Mouse (Mus musculus) neural tube, embryonic 11.5 days (tissue): ENCODE measurements at regions not wholly inside any gene's neighbourhood (a gene's known extent, or its start where the extent isn't known, plus 50 kb on each side); places are given as distances from the start of the nearest gene placed in this dataset.

Experiments
- ATAC-seq: fragments of 200-750 bp; cut with Nextera tagmentation; 2 replicates; pipeline ENCODE4 v1.8.0; 2017; ENCODE audit warnings: moderate number of reproducible peaks, mild to moderate bottlenecking, moderate TSS enrichment, moderate library complexity; ENCODE audit not compliant: insufficient read depth, low FRiP score, low TSS enrichment
- DNase-seq: peaks from one replicate; pipeline ENCODE4 v3.0.0-alpha.2; 2015; ENCODE audit warnings: low spot score
- H3K27ac ChIP-seq: fragments of 300-500 bp; sonication (generic); 2 replicates; pipeline ENCODE4 v1.5.1; 2014; ENCODE audit warnings: low read depth, mild to moderate bottlenecking, low read length
- H3K27me3 ChIP-seq: fragments of 300-500 bp; sonication (generic); 2 replicates; pipeline ENCODE4 v1.6.1; 2014; ENCODE audit warnings: mild to moderate bottlenecking, low read length, mixed read lengths; ENCODE audit not compliant: control insufficient read depth, insufficient read depth
- H3K36me3 ChIP-seq: fragments of 300-500 bp; sonication (generic); 2 replicates; pipeline ENCODE4 v1.6.1; 2014; ENCODE audit warnings: mild to moderate bottlenecking, low read length, moderate library complexity, mixed read lengths; ENCODE audit not compliant: control insufficient read depth, insufficient read depth
- H3K4me1 ChIP-seq: fragments of 300-500 bp; sonication (generic); 2 replicates; pipeline ENCODE4 v1.6.1; 2014; ENCODE audit warnings: low read length, mixed read lengths; ENCODE audit not compliant: control insufficient read depth, insufficient read depth
- H3K4me2 ChIP-seq: fragments of 300-500 bp; sonication (generic); 2 replicates; pipeline ENCODE4 v1.6.1; 2014; ENCODE audit warnings: low read depth, mild to moderate bottlenecking, moderate library complexity
- H3K4me3 ChIP-seq: fragments of 300-500 bp; sonication (generic); 2 replicates; pipeline ENCODE4 v1.5.1; 2014; ENCODE audit warnings: low read depth, low read length
- H3K9ac ChIP-seq: fragments of 300-500 bp; sonication (generic); 2 replicates; pipeline ENCODE4 v1.6.1; 2014; ENCODE audit warnings: mild to moderate bottlenecking, low read length
- H3K9me3 ChIP-seq: fragments of 300-500 bp; sonication (generic); 2 replicates; pipeline ENCODE4 v1.6.1; 2016; ENCODE audit warnings: low read length; ENCODE audit not compliant: control insufficient read depth
- WGBS: fragments of 180-500 bp; shearing (Covaris S2); extraction: QIAGEN DNeasy Blood & Tissue Kit; methylation state at CpG from one replicate; pipeline ENCODE4 v1.1.7; 2014; 5-methylcytosine and 5-hydroxymethylcytosine counted together

DNA sequence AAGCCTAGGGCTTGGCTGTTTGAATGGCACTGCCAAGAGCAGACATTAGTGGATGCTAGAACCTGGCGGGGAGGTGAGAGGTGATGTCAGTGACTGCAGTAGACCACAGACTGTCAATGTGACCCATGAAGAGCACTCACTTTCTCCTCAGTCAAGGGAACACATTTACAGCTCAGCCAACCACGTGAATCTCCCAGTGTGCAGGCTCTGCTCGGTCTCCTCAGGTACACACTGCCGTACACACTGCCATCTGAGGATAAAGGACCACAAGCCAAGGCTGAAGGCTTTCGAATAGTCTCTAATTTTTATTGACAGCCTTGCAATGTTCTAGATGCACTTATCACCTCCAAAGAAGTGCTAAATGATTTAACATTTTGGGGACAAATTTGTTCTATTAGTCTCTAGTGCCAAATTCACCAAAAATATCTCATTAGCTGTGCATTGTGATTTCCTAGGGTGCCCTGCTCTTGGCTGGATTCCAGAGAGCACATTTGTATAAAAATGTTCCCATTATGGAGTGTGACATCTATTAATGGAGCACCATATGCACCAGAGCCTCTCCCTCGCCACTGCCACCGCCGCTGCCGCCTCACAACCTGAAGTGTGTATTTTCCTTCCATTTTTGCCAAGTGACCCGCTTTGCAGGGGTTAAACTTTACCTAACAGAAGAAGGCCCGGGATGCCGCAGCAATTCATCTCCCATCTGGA is 168.7 kb downstream of the Zfp326 start:
- DNase-seq (no peak), ATAC-seq (no peak)
- WGBS, result 82% methylated on average over 12 of the region's 12 CpGs
- no peak overlapping the region for H3K4me2 ChIP-seq
- no peak overlapping the region for H3K9ac ChIP-seq
- no peak overlapping the region for H3K27ac ChIP-seq
- no peaks in the 10 kb centered on the region for H3K36me3 ChIP-seq
- no peak overlapping the region for H3K4me3 ChIP-seq
- no peaks in the 10 kb centered on the region for H3K9me3 ChIP-seq
- no peaks in the 10 kb centered on the region for H3K27me3 ChIP-seq
- H3K4me1 ChIP-seq, result no peaks in the 10 kb centered on the region

DNA sequence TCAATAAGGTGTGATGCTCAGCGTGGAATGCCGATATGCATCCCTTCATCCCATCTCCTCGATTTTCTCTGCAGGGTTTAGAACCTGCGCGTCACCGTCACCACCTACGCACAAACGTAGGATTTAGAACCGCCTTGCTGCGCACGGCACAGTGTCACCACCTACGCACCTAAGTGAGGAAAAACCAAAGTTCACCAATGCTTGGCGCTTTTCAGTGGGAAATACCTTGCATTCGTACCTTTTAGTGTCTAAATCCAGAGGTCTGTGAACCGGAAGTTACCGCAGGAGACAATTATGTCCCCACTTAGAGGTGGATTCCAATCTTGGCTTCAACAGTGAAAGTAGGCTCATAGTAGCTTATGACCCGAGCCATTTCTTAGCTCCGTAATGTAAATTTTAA is 162.0 kb downstream of the Zfp326 start:
- Histone ChIP-seq H3K36me3 (no peaks in the 10 kb centered on the region), H3K27me3 (no peaks in the 10 kb centered on the region), H3K4me3 (no peak overlapping the region), H3K4me1 (no peaks in the 10 kb centered on the region), H3K4me2 (no peak overlapping the region), H3K9me3 (no peaks in the 10 kb centered on the region), H3K9ac (no peak overlapping the region), H3K27ac (no peak overlapping the region)
- DNase-seq (no peak), ATAC-seq (no peak)
- 95% methylated on average over 18 of the region's 18 CpGs for WGBS

DNA sequence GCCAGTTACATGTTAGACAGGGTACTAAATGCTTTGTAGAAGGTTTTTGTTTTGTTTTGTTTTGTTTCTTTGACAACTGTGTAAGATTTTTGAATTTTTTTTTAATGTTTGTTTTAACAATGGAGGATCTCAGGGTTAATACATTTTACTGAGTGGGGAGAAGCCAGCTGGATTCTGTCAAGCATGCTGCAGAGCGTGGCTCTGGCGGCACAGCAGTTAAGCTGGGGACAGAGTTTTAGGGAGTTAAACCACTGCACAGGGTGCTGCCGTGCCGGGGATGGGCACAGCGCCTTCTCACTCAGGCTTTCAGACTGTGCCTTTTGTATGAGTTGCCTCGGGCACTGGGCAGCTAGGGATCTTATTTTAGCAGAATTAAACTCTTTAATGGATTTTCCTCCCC is 159.8 kb downstream of the Zfp326 start:
- Histone ChIP-seq H3K36me3 (no peaks in the 10 kb centered on the region), H3K4me3 (no peak overlapping the region), H3K27ac (no peak overlapping the region), H3K4me2 (no peak overlapping the region), H3K9ac (no peak overlapping the region), H3K27me3 (no peaks in the 10 kb centered on the region), H3K4me1 (no peaks in the 10 kb centered on the region), H3K9me3 (no peaks in the 10 kb centered on the region)
- no peak for DNase-seq
- ATAC-seq, result no peak
- 72% methylated on average over 6 of the region's 6 CpGs for WGBS

DNA sequence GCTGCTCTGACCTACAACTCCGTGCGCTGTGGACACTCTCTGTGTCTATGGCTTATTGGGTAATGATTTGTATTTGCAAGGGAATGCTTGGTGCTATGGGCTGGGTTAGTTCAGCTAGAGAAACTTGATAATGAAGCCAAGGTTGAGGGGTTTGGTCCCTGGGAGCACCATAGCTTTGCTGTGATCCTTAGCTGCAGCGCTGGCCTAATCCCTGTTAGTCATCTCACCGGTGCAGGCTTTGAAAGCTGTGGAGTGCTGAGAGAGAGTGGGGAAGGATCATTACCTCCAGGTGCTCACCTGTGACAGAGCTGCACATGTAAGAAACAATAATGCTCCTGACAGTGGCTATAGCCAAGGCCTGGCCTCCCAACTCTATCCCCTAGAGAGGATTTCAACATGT is 156.6 kb downstream of the Zfp326 start:
- 94% methylated on average over 4 of the region's 4 CpGs for WGBS
- H3K4me3 ChIP-seq, result no peak overlapping the region
- no peaks in the 10 kb centered on the region for H3K27me3 ChIP-seq
- no peak overlapping the region for H3K4me2 ChIP-seq
- no peaks in the 10 kb centered on the region for H3K9me3 ChIP-seq
- H3K36me3 ChIP-seq, result no peaks in the 10 kb centered on the region
- no peak overlapping the region for H3K9ac ChIP-seq
- ATAC-seq, result no peak
- no peaks in the 10 kb centered on the region for H3K4me1 ChIP-seq
- no peak for DNase-seq
- no peak overlapping the region for H3K27ac ChIP-seq

DNA sequence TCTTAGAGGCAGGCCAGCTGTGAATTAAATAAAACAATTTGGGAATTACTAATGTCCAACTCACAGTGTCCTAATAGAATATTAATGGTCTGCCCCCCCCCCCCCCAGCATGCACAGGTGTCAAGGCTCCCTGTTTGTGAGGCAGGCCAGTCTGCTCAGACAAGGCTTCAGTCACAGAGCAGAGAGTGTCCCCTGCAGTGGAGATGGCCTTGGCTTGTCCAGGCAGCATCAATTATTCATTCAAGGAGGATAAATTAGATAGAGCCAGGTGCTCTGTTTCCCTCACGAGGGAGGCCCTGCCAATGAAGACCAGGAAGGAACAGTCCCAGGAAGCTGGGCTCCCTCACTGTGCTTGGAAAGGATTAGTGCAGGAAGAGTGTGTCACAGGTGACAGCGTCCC is 150.5 kb downstream of the Zfp326 start:
- H3K4me1 ChIP-seq, result no peaks in the 10 kb centered on the region
- H3K27me3 ChIP-seq, result no peaks in the 10 kb centered on the region
- H3K9me3 ChIP-seq, result no peaks in the 10 kb centered on the region
- H3K27ac ChIP-seq, result no peak overlapping the region
- H3K4me2 ChIP-seq, result no peak overlapping the region
- 74% methylated on average over 2 of the region's 2 CpGs for WGBS
- no peak overlapping the region for H3K4me3 ChIP-seq
- H3K36me3 ChIP-seq, result no peaks in the 10 kb centered on the region
- ATAC-seq (no peak), DNase-seq (no peak)
- no peak overlapping the region for H3K9ac ChIP-seq

DNA sequence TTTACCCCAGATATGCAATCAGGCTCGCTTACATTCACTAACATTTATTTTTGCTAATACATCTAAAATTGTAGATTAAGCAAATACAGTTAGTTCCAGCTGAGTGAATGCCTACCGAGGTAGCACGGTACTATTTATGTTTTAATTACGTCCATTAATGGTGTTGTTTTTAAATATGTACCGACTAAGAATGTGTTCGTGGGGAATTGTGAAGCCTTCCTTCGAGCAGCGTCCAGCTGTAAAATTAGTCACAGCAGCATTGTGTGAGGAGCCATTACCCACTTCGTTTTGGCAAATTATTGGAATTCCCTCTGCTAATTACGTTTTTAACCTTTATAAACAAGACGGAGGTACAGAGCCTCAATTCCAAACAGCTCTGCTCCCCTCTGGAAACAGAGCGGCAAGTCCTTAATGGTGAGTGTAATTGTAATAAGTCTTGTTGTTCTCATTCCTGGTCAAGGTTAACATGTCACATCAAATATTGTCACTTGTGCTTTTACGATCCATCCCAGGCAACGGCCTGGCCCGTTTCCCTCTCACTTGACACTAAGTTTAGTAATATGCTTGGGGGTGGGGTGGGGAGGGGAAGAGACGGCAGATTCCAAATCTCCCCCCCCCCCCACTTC is 128.0 kb downstream of the Zfp326 start:
- no peak for DNase-seq
- no peak overlapping the region for H3K4me3 ChIP-seq
- H3K4me2 ChIP-seq, result no peak overlapping the region
- no peak for ATAC-seq
- no peaks in the 10 kb centered on the region for H3K36me3 ChIP-seq
- no peak overlapping the region for H3K9ac ChIP-seq
- H3K27me3 ChIP-seq, result no peaks in the 10 kb centered on the region
- no peaks in the 10 kb centered on the region for H3K4me1 ChIP-seq
- WGBS, result 66% methylated on average over 16 of the region's 16 CpGs
- H3K27ac ChIP-seq, result no peak overlapping the region
- no peaks in the 10 kb centered on the region for H3K9me3 ChIP-seq

DNA sequence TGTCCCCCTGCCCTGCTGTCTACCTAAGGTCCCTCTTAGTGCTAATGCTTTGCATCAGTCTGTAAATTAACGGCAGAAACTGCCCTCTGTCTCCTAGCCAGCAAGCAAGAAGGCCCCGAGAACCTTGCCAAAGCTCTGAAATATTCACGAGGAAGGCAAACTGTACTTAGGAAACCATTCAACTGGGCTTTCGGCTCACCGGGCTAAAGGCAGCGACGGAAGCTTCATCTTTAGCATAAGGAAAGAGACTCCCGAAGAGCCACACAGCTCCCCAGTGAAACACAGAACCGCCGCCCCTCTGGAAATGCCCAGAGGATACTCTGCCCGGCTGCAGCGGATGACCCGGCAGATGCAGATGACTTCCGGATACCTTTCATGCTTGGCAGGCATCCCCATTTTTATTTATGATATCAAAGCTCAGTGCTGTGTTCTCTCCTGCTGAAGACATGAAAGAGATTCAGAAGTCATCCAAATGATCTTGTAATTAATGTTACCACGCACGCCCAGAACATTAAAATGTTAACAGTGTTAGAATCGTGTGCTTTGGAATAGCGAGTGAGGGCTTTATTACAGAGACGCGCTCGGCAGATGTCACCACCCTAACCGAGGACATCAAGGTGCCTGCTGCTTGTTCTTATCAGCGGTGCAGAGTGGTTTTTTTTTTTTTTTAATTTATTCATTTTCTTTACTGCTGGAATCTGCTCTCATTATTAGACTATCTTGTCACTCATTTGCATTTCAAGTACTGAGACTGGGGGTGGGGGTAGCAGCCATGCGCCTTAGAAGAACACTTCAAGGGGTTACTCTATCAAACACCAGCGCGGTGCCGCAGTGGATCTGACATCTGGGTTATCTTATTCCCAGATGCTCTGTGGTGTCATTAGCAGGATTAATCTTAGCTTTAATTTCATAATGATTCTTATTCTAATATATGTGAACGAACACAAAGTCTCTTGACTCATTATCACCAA is 127.2 kb downstream of the Zfp326 start:
- no peaks in the 10 kb centered on the region for H3K36me3 ChIP-seq
- no peak overlapping the region for H3K9ac ChIP-seq
- 63% methylated on average over 28 of the region's 28 CpGs for WGBS
- DNase-seq (no peak), ATAC-seq (no peak)
- no peak overlapping the region for H3K27ac ChIP-seq
- no peaks in the 10 kb centered on the region for H3K27me3 ChIP-seq
- no peaks in the 10 kb centered on the region for H3K4me1 ChIP-seq
- 0 out of 2 replicates have a peak overlapping the region, but pooled peaks have one; percentile 5 for H3K4me2 ChIP-seq
- H3K4me3 ChIP-seq, result no peak overlapping the region
- no peaks in the 10 kb centered on the region for H3K9me3 ChIP-seq

DNA sequence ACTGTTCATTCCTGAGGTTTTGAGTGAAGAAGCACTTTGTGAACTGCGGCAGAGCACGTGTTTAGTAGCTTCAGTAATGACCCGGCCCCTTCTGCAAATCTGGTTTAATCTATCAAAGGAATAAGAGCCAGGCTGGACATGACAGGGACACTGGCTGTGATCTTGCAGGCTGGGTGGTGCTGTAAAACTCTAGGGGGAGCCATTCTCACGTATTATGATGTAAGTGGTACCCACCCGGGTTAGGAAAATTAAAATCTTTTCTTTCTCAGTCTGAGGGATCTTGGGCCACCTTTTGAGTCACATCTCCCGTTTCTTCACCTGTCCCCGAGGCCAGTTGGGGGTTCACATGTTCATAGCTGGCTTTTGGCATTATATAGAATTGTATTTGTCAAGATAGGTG is 126.0 kb downstream of the Zfp326 start:
- Histone ChIP-seq H3K36me3 (no peaks in the 10 kb centered on the region), H3K27me3 (no peaks in the 10 kb centered on the region), H3K27ac (no peak overlapping the region), H3K9ac (no peak overlapping the region), H3K9me3 (no peaks in the 10 kb centered on the region), H3K4me3 (no peak overlapping the region), H3K4me2 (no peak overlapping the region), H3K4me1 (no peaks in the 10 kb centered on the region)
- no peak for DNase-seq
- peak; percentile 45; the same call in 1 of the 2 replicates for ATAC-seq
- 36% methylated on average over 7 of the region's 7 CpGs for WGBS
